Mouse (Mus musculus) bone marrow, adult 2 months (tissue): ENCODE measurements around the gene Syt6. TPM values are rescaled to one million over a fixed set of nuclear protein-coding genes. Genes with fewer than 3 reads are reported as not detected.

ENCODE experiments used
- H3K27ac ChIP-seq: fragments of 200-500 bp; 2 replicates; pipeline ENCODE4 v1.5.1; 2012; ENCODE audit warnings: low read depth, mild to moderate bottlenecking, control low read depth, inconsistent platforms, low read length; ENCODE audit not compliant: control insufficient read depth, poor library complexity, insufficient read depth
- H3K4me1 ChIP-seq: fragments of 200-500 bp; 2 replicates; pipeline ENCODE4 v1.6.1; 2011; ENCODE audit warnings: low read length; ENCODE audit not compliant: control insufficient read depth, insufficient read depth
- H3K4me3 ChIP-seq: fragments of 200-500 bp; replicated peaks from 2 replicates; pipeline ENCODE3; 2011; ENCODE audit warnings: mild to moderate bottlenecking, low read depth, low read length, control low read depth; ENCODE audit not compliant: control insufficient read depth
- CTCF ChIP-seq: fragments of 200-500 bp; IDR thresholded peaks from 2 replicates; pipeline ENCODE4 v1.5.1; 2011; ENCODE audit warnings: low read length, control low read depth; ENCODE audit not compliant: control insufficient read depth, insufficient read depth
- POLR2A ChIP-seq: fragments of 200-500 bp; IDR thresholded peaks from 2 replicates; pipeline ENCODE4 v1.6.1; 2011; ENCODE audit warnings: low read depth, mild to moderate bottlenecking, control low read depth, low read length, borderline replicate concordance; ENCODE audit not compliant: control insufficient read depth
- WGBS: fragments of 180-500 bp; shearing (Covaris S2); methylation state at CpG from one replicate; pipeline ENCODE4 v1.1.7; 2018; 5-methylcytosine and 5-hydroxymethylcytosine counted together
- polyA plus RNA-seq: library from polyadenylated mRNA; stranded (reverse); fragments of >200 nt; gene quantifications from 2 replicates; pipeline ENCODE4 v1.2.4, GENCODE M21; 2011; ENCODE audit warnings: low replicate concordance; ENCODE audit not compliant: missing spikeins, insufficient read depth, insufficient read length

Gene Syt6
- polyA plus RNA-seq, 1 experiment: 1.3 TPM

GRCm38 (mm10) chr3:103682473-103682872, 107.4 kb downstream of the Syt6 start:
- Histone ChIP-seq H3K27ac (no peak overlapping the region), H3K4me1 (no peaks in the 10 kb centered on the region), H3K4me3 (no peak overlapping the region)
- WGBS: 70% methylated on average over 4 of the region's 4 CpGs
- TF ChIP-seq POLR2A (no peak), CTCF (no peak)

GRCm38 (mm10) chr3:103683234-103683965, 108.4 kb downstream of the Syt6 start:
- no peaks in the 10 kb centered on the region for H3K4me1 ChIP-seq
- H3K4me3 ChIP-seq: no peak overlapping the region
- no peak overlapping the region for H3K27ac ChIP-seq
- 32% methylated on average over 21 of the region's 21 CpGs for WGBS
- no peak for TF ChIP-seq CTCF
- TF ChIP-seq POLR2A: no peak

DNA sequence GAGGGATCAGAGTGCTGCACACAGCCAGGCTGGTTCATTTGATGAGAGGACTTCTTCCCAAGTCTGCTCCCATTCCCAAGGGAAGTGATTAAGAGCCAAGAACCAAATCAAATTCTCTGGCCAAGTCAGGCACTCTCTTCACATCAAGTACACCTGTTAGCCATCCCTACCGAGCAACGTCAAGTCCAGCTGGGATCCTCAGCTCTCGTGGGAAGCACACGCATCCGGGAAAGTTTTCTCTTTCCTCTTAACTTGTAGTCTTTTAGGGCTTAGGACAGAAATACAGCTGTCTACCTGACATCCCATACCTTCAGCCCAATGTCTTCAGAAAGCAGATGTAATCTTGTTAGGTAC, 108.9 kb downstream of the Syt6 start:
- WGBS: 71% methylated on average over 5 of the region's 5 CpGs
- H3K4me3 ChIP-seq: no peak overlapping the region
- H3K4me1 ChIP-seq: no peaks in the 10 kb centered on the region
- TF ChIP-seq CTCF (no peak), POLR2A (no peak)
- no peak overlapping the region for H3K27ac ChIP-seq

GRCm38 (mm10) chr3:103689043-103689442, 114.0 kb downstream of the Syt6 start:
- WGBS: 85% methylated on average over 1 of the region's 1 CpGs
- no peaks in the 10 kb centered on the region for H3K4me1 ChIP-seq
- no peak overlapping the region for H3K27ac ChIP-seq
- H3K4me3 ChIP-seq: no peak overlapping the region
- TF ChIP-seq CTCF: no peak

DNA sequence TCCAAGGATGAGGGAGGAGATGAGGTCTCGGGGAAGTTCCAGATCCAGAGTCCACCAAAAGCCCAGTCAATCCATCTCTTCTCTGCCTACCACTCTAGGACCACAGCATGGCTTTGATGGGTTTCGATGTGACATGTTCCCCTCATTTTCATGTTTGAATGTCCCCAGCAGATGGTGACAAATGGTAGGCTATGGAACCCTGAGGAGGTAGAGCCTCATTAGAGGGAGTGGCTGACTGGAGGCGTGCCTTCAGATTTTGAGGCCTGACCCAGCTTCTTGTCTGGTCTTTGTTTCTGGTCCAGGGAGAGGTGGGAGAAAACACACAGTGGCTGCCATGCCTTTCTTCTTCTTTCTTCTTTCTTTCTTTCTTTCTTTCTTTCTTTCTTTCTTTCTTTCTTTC, 115.5 kb downstream of the Syt6 start:
- no peak for TF ChIP-seq CTCF
- no peak for TF ChIP-seq POLR2A
- WGBS: 70% methylated on average over 3 of the region's 3 CpGs
- Histone ChIP-seq H3K4me1 (no peaks in the 10 kb centered on the region), H3K4me3 (no peak overlapping the region), H3K27ac (no peak overlapping the region)

Other genes with a start within 250 kb of the Syt6 start
- 1.4 and 2.0 TPM in 2 replicates for gene Atg4a-ps, start 70.8 kb downstream of the Syt6 start, polyA plus RNA-seq
- gene Olfml3, start 162.8 kb downstream of the Syt6 start, polyA plus RNA-seq: 2.3 and 5.1 TPM in 2 replicates
- gene Gm10964, start 164.1 kb downstream of the Syt6 start, polyA plus RNA-seq: not detected in 2 replicates
- 50.9 and 80.9 TPM in 2 replicates for gene Hipk1, start 216.3 kb downstream of the Syt6 start, polyA plus RNA-seq
- 9.1 and 17.6 TPM in 2 replicates for gene Dclre1b, start 234.2 kb downstream of the Syt6 start, polyA plus RNA-seq
- 27.7 and 34.2 TPM in 2 replicates for gene Ap4b1, start 234.3 kb downstream of the Syt6 start, polyA plus RNA-seq
- gene Gm43064, start 234.3 kb downstream of the Syt6 start, polyA plus RNA-seq: not detected in 2 replicates